Mouse (Mus musculus) kidney, embryonic 15.5 days (tissue): Measurements from ENCODE around the gene Armc5. TPM values are rescaled to one million over a fixed set of nuclear protein-coding genes. Genes with fewer than 3 reads are reported as not detected.

Experiments used
- ATAC-seq: fragments of 200-750 bp; cut with Nextera tagmentation; replicated peaks from 2 replicates; pipeline ENCODE4 v1.8.0; 2017; ENCODE audit warnings: moderate TSS enrichment; ENCODE audit not compliant: low FRiP score
- H3K27ac ChIP-seq: fragments of 300-500 bp; sonication (generic); 2 replicates; pipeline ENCODE4 v1.5.1; 2015; ENCODE audit warnings: mild to moderate bottlenecking, inconsistent platforms
- H3K27me3 ChIP-seq: fragments of 300-500 bp; sonication (generic); 2 replicates; pipeline ENCODE4 v1.6.1; 2015; ENCODE audit warnings: inconsistent platforms
- H3K36me3 ChIP-seq: fragments of 300-500 bp; sonication (generic); 2 replicates; pipeline ENCODE4 v1.6.1; 2015; ENCODE audit warnings: inconsistent platforms
- H3K4me1 ChIP-seq: fragments of 300-500 bp; sonication (generic); 2 replicates; pipeline ENCODE4 v1.6.1; 2015; ENCODE audit warnings: inconsistent platforms
- H3K4me2 ChIP-seq: fragments of 300-500 bp; sonication (generic); 2 replicates; pipeline ENCODE4 v1.6.1; 2015; ENCODE audit warnings: moderate library complexity, mild to moderate bottlenecking, inconsistent platforms
- H3K4me3 ChIP-seq: fragments of 300-500 bp; sonication (generic); replicated peaks from 2 replicates; pipeline ENCODE4 v1.5.1; 2015; ENCODE audit warnings: mild to moderate bottlenecking, inconsistent platforms
- H3K9ac ChIP-seq: fragments of 300-500 bp; sonication (generic); 2 replicates; pipeline ENCODE4 v1.6.1; 2015; ENCODE audit warnings: mild to moderate bottlenecking, inconsistent platforms
- H3K9me3 ChIP-seq: fragments of 300-500 bp; sonication (generic); replicated peaks from 2 replicates; pipeline ENCODE4 v1.6.1; 2016; ENCODE audit warnings: inconsistent platforms
- WGBS: fragments of 180-500 bp; shearing (Covaris S2); methylation state at CpG from one replicate; pipeline ENCODE4 v1.1.7; 2015; ENCODE audit warnings: mixed read lengths; 5-methylcytosine and 5-hydroxymethylcytosine counted together
- polyA plus RNA-seq: library from polyadenylated mRNA; unstranded; fragments of >200 nt; fragmentation: Nextera tagmentation; extraction: Ambion mirVana; gene quantifications from 2 replicates; pipeline ENCODE4 v1.2.1, GENCODE M21; 2015

Gene Armc5
- polyA plus RNA-seq, 1 experiment from 2014 or later, result 21.1 TPM

GRCm38 (mm10) chr7:128236426-128236825 lies 716 bp upstream of the Armc5 start:
- H3K4me2 ChIP-seq, result peak overlapping the region; percentile 77
- H3K27me3 ChIP-seq, result no peaks in the 10 kb centered on the region
- H3K27ac ChIP-seq, result peak overlapping the region; percentile 99; the same call in 1 of the 2 replicates
- 0 out of 2 replicates have a peak overlapping the region, but pooled peaks have one; percentile 75 for H3K9ac ChIP-seq
- no peak for ATAC-seq
- peaks cover 22% of the 10 kb centered on the region for H3K4me1 ChIP-seq
- peaks cover 25% of the 10 kb centered on the region for H3K36me3 ChIP-seq
- H3K9me3 ChIP-seq, result no peaks in the 10 kb centered on the region
- WGBS, result 91% methylated on average over 13 of the region's 13 CpGs
- peak overlapping the region; percentile 74; the same call in 1 of the 2 replicates for H3K4me3 ChIP-seq

- Histone ChIP-seq H3K4me3 (peak overlapping the region; percentile 74), H3K36me3 (peaks cover 36% of the 10 kb centered on the region), H3K27ac (peak overlapping the region; percentile 99), H3K9me3 (no peaks in the 10 kb centered on the region), H3K27me3 (no peaks in the 10 kb centered on the region), H3K4me2 (peak overlapping the region; percentile 77), H3K9ac (peak overlapping the region; percentile 75), H3K4me1 (peaks cover 22% of the 10 kb centered on the region)
- 0% methylated on average over 25 of the region's 25 CpGs for WGBS
- ATAC-seq, result no peak
These were observed 418 bp downstream of the Armc5 start for GRCm38 (mm10) chr7:128237593-128237926.

- H3K9ac ChIP-seq, result peak within 1 kb of the TSS; percentile 75
- H3K4me3 ChIP-seq, result peak within 1 kb of the TSS; percentile 74
- no peaks in the 10 kb centered on the region for H3K27me3 ChIP-seq
- under 1% methylated on average over 72 of the region's 72 CpGs for WGBS
- H3K36me3 ChIP-seq, result peaks cover 42% of the 10 kb centered on the region
- ATAC-seq, result peak; percentile 92
- H3K27ac ChIP-seq, result peak within 1 kb of the TSS; percentile 99
- no peaks in the 10 kb centered on the region for H3K9me3 ChIP-seq
- peaks cover 22% of the 10 kb centered on the region for H3K4me1 ChIP-seq
- peak within 1 kb of the TSS; percentile 77 for H3K4me2 ChIP-seq
These were observed 1.0 kb downstream of the Armc5 start, which contains the start of gene 9130023H24Rik for GRCm38 (mm10) chr7:128237927-128238778. Gene 9130023H24Rik, minus strand, starts transcription at chr7:128238031.

- H3K27me3 ChIP-seq, result no peaks in the 10 kb centered on the region
- 26% methylated on average over 4 of the region's 4 CpGs for WGBS
- no peak for ATAC-seq
These were observed 1.8 kb downstream of the Armc5 start for GRCm38 (mm10) chr7:128238991-128239390.

GRCm38 (mm10) chr7:128240131-128240784 lies 3.1 kb downstream of the Armc5 start:
- Histone ChIP-seq H3K4me1 (peaks cover 22% of the 10 kb centered on the region), H3K27me3 (no peaks in the 10 kb centered on the region), H3K4me3 (no peak overlapping the region), H3K27ac (no peak overlapping the region), H3K9ac (no peak overlapping the region), H3K36me3 (peaks cover 59% of the 10 kb centered on the region), H3K4me2 (no peak overlapping the region), H3K9me3 (no peaks in the 10 kb centered on the region)
- WGBS, result 96% methylated on average over 27 of the region's 27 CpGs
- no peak for ATAC-seq

More at GRCm38 (mm10) chr7:128238991-128239390, 1.8 kb downstream of the Armc5 start:
- H3K27ac ChIP-seq, result peak overlapping the region; percentile 99
- H3K4me2 ChIP-seq, result peak overlapping the region; percentile 77
- no peaks in the 10 kb centered on the region for H3K9me3 ChIP-seq
- peaks cover 22% of the 10 kb centered on the region for H3K4me1 ChIP-seq
- peak overlapping the region; percentile 32 for H3K9ac ChIP-seq
- H3K4me3 ChIP-seq, result peak overlapping the region; percentile 74
- H3K36me3 ChIP-seq, result peaks cover 46% of the 10 kb centered on the region

DNA sequence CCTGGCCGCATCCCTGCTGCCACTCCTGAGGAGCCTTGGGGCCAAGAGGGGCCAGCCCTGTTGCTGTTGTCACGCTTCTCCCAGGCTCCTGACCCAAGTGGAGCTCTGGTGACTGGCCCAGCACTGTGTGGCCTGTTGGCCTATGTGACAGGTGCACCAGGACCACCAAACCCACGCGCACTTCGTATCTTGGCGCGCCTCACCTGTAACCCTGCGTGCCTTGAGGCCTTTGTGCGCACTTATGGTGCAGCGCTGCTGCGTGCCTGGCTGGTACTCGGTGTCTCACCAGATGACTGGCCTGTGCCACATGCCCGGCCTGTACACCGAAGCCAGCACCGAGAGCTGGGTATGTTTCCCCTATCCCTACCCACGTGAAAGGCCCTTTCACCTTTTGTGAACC lies 5.2 kb downstream of the Armc5 start:
- Histone ChIP-seq H3K9me3 (no peaks in the 10 kb centered on the region), H3K27ac (no peak overlapping the region), H3K4me3 (no peak overlapping the region), H3K36me3 (peaks cover 53% of the 10 kb centered on the region), H3K4me2 (no peak overlapping the region), H3K4me1 (peaks cover 29% of the 10 kb centered on the region), H3K27me3 (no peaks in the 10 kb centered on the region), H3K9ac (no peak overlapping the region)
- no peak for ATAC-seq
- 93% methylated on average over 16 of the region's 16 CpGs for WGBS

GRCm38 (mm10) chr7:128243921-128244320 lies 6.8 kb downstream of the Armc5 start:
- Histone ChIP-seq H3K9me3 (no peaks in the 10 kb centered on the region), H3K9ac (no peak overlapping the region), H3K4me1 (peaks cover 30% of the 10 kb centered on the region), H3K4me3 (no peak overlapping the region), H3K27ac (no peak overlapping the region), H3K27me3 (no peaks in the 10 kb centered on the region), H3K4me2 (no peak overlapping the region), H3K36me3 (peaks cover 53% of the 10 kb centered on the region)
- no peak for ATAC-seq
- WGBS, result 67% methylated on average over 10 of the region's 10 CpGs

DNA sequence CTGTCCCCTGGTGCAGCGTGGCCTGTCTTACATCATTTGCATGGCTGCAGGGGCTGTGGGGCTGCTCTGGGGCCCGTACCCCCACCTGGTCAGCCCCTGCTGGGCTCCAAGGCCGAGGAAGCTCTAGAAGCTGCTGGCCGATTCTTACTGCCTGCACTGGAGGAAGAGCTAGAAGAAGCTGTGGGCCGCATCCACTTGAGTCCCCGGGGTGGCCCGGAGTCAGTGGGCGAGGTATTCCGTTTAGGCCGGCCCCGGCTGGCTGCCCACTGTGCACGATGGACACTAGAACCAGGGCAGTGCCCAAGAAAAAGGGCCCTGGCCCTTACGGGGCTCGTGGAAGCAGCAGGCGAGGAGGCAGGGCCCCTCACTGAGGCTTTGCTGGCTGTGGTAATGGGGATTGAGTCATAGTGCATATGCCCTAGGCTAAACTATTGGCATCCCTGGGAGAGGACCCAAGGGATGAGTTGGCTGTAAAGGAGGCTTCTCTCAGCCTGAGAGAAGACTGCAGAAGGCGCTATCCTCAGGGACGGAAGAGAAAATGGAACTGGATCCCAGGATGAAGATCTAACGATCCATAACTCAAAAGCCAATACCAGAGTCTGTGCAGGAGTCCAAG lies 7.4 kb downstream of the Armc5 start:
- no peaks in the 10 kb centered on the region for H3K9me3 ChIP-seq
- peaks cover 57% of the 10 kb centered on the region for H3K36me3 ChIP-seq
- H3K9ac ChIP-seq, result no peak overlapping the region
- no peaks in the 10 kb centered on the region for H3K27me3 ChIP-seq
- no peak overlapping the region for H3K4me3 ChIP-seq
- H3K27ac ChIP-seq, result no peak overlapping the region
- peaks cover 25% of the 10 kb centered on the region for H3K4me1 ChIP-seq
- no peak for ATAC-seq
- H3K4me2 ChIP-seq, result no peak overlapping the region
- WGBS, result 92% methylated on average over 18 of the region's 18 CpGs

GRCm38 (mm10) chr7:128245547-128245946 lies 8.4 kb downstream of the Armc5 start:
- no peak overlapping the region for H3K4me3 ChIP-seq
- peaks cover 19% of the 10 kb centered on the region for H3K4me1 ChIP-seq
- ATAC-seq, result no peak
- H3K36me3 ChIP-seq, result peaks cover 54% of the 10 kb centered on the region
- H3K27me3 ChIP-seq, result no peaks in the 10 kb centered on the region
- H3K9ac ChIP-seq, result 0 out of 2 replicates have a peak overlapping the region, but pooled peaks have one; percentile 69
- no peak overlapping the region for H3K4me2 ChIP-seq
- 92% methylated on average over 4 of the region's 4 CpGs for WGBS
- H3K27ac ChIP-seq, result 0 out of 2 replicates have a peak overlapping the region, but pooled peaks have one; percentile 92
- no peaks in the 10 kb centered on the region for H3K9me3 ChIP-seq

GRCm38 (mm10) chr7:128246496-128247391 lies 9.6 kb downstream of the Armc5 start, which contains the start of gene Tgfb1i1:
Gene Tgfb1i1, plus strand, starts transcription at chr7:128246812.
- Histone ChIP-seq H3K27me3 (no peaks in the 10 kb centered on the region), H3K4me3 (peak within 1 kb of the TSS; percentile 60), H3K9me3 (no peaks in the 10 kb centered on the region), H3K4me1 (peaks cover 22% of the 10 kb centered on the region), H3K27ac (peak within 1 kb of the TSS; percentile 92), H3K9ac (peak within 1 kb of the TSS; percentile 69), H3K4me2 (peak within 1 kb of the TSS; percentile 76), H3K36me3 (peaks cover 48% of the 10 kb centered on the region)
- peak; percentile 71 for ATAC-seq
- WGBS, result 3% methylated on average over 28 of the region's 30 CpGs

DNA sequence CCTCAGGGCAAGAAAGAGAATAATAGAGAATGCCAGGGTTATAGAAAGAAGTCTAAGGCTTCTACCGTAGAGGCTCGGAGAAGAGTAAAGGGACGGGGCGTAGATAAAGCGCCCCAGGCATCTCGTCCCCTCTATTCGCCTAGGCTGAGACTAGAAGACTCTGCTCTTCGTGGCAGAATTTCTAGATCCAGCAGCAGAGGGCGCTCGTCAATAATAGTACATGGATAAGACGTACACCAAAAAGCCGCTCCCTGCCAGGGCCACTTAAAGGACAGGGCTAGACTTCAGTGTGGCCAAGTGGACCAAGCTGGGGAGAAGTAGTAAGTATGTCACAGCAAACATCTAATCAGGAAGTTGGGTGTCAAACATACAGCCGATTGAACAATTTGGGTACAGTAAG lies 10.3 kb downstream of the Armc5 start:
- ATAC-seq, result peak; percentile 72
- no peaks in the 10 kb centered on the region for H3K27me3 ChIP-seq
- peaks cover 29% of the 10 kb centered on the region for H3K4me1 ChIP-seq
- H3K9me3 ChIP-seq, result no peaks in the 10 kb centered on the region
- H3K4me2 ChIP-seq, result peak overlapping the region; percentile 76
- peak overlapping the region; percentile 92 for H3K27ac ChIP-seq
- WGBS, result under 1% methylated on average over 13 of the region's 13 CpGs
- peaks cover 46% of the 10 kb centered on the region for H3K36me3 ChIP-seq
- H3K4me3 ChIP-seq, result peak overlapping the region; percentile 60
- H3K9ac ChIP-seq, result peak overlapping the region; percentile 69
